Mouse (Mus musculus) cortical plate, adult 2 months (tissue): Measurements from ENCODE around the gene Camta1.

Source experiments
- CTCF ChIP-seq: fragments of 200-500 bp; IDR thresholded peaks from 2 replicates; pipeline ENCODE4 v1.5.1; 2011; ENCODE audit warnings: mild to moderate bottlenecking, control low read depth, low read length; ENCODE audit not compliant: insufficient read depth; ENCODE audit errors: extremely low read depth
- POLR2A ChIP-seq: fragments of 200-500 bp; IDR thresholded peaks from 2 replicates; pipeline ENCODE4 v1.6.1; 2011; ENCODE audit warnings: mild to moderate bottlenecking, low read length, control low read depth; ENCODE audit not compliant: insufficient read depth; ENCODE audit errors: extremely low read depth

GRCm38 (mm10) chr4:151793694-151794093 is 68.0 kb downstream of the Camta1 start:
- TF ChIP-seq POLR2A (no peak), CTCF (no peak)
